Mouse (Mus musculus): ENCODE measurements around the gene Eci3.
"Not testable (repeated sequence)": the region's sequence is repeated elsewhere in the genome, so short reads cannot be mapped to it uniquely, and the experiment has no call there.

Gene Eci3

GRCm38 (mm10) chr13:34963511-34964397, at the start of gene Eci3:
Gene Eci3 (minus strand): TSS chr13:34963810.
- DNase-seq: peak; percentile 19

DNA sequence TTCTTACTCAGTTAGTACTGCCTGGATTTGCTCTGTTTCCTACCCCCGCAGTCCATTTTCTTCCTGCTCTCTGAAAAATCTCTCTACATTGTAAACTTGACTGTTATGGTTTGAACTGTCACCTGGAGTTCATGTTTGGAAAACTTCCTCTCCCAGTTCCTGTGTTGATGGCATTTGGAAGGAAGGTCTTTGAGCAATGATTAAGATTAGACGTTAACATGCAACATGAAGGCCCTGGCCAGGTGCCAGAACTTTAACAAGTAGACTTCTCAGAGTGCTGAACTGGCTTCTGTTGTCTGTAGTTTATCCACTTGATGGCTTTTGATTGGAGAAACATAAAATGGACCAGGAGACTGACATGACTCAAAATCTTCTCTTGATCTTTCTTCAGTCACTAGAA, 32.3 kb upstream of the Eci3 start:
- no peak for DNase-seq

DNA sequence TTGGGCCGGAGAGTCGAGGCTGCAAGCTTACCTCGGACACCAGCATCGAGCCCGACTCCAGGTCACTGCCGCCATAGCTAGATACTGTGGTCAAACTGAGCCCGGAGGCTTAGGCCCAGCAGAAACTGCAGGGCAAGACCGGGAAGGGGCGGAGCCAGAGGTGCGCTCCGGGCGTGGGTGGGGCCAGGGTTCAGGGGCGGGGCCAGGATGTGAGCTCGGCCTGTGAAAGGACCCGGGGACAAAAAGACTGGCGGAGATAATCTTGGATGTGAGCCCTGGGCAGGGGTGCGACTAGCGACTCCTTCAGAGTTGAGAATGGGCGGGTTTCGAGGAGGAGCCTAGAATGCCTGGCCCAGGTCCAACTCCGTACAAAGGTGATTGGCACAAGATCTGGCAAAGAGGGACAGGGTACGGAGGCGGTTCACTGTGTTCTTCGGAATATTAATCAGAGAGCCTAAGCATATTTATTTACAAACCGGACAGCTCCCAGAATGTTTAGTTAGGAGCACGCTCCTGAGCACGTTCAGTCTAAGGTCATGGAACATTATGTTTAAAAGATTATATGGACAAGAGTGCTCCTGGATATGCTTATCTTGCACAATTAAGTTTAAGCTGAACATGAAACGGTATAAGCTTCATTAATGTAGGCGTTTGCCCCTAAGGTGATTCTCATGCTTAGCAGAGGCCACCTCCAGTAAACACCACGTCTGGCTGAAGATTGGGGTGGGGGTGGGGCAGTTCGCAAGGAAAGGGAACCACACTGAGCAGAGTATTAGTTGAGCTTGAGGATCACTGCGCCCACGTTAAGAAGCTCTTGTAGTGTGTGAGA, 30.6 kb upstream of the Eci3 start:
- peak; percentile 98 for DNase-seq

GRCm38 (mm10) chr13:34993595-34993982, 30.0 kb upstream of the Eci3 start:
- peak; percentile 69 for DNase-seq

DNA sequence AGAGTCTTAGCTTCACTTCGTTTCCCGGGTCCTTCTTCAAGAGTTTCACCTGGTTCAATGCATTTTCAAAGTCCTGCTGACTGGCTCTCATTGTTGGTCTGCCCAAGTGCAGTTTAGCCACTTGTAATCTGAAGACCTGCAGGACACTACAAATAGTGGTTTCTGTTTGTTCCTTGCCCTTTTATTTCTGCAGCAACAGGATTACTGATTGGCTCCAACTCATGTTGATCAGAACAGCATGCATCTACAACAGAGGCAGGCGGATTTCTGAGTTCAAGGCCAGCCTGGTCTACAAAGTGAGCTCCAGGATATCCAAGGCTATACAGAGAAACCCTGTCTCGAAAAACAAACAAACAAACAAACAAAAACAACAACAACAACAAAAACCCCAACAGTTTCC, 29.5 kb upstream of the Eci3 start:
- no peak for DNase-seq

GRCm38 (mm10) chr13:34991581-34992273, 28.1 kb upstream of the Eci3 start:
- DNase-seq: no peak

DNA sequence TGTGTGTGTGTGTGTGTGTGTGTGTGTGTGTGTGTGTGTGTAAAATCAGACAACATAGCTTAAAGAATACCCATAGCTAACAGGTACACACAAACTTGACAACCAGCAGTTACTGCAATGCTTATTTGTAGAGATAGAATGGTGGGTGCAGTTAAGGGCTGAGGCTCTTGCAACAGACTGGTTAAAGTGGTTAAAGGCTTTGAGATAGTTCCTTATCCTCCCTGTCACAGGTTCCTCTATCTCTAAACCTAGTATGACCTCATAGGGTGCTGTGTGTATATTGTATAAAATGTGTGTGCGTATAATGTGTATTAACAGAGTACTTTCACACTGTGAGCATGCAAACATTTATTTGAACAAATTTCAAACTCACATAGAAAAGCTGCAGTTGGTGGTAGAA, 19.9 kb upstream of the Eci3 start:
- DNase-seq: not testable (repeated sequence)

GRCm38 (mm10) chr13:34978635-34979034, 15.0 kb upstream of the Eci3 start:
- not testable (repeated sequence) for DNase-seq

- DNase-seq: no peak
These were observed 13.8 kb upstream of the Eci3 start for GRCm38 (mm10) chr13:34977410-34977809.

DNA sequence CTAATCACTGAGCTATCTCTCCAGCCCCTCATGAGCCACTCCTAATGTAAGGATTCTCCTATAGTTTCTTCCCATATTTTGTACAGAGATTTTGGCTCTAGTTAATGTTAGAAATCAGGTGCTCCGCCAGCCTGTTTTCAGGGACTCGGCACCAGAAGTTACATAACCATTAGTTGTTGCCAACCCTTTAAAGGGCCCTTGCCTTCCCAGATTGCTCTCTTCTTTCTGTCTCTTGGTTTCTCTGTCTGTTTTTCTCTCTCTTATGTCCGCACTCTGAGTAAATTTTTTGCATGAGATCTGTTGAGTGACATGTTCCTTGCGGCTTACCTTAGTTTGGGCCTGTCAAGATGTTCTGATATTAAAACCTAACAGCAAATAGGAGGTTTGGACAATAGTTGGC, 12.5 kb upstream of the Eci3 start:
- no peak for DNase-seq

GRCm38 (mm10) chr13:34973770-34974169, 10.2 kb upstream of the Eci3 start:
- DNase-seq: peak; percentile 25

- DNase-seq: no peak
These were observed 9.5 kb upstream of the Eci3 start for GRCm38 (mm10) chr13:34973149-34973548.

GRCm38 (mm10) chr13:34972456-34972855, 8.8 kb upstream of the Eci3 start:
- DNase-seq: not testable (repeated sequence)

- not testable (repeated sequence) for DNase-seq
These were observed 2.0 kb upstream of the Eci3 start for GRCm38 (mm10) chr13:34965647-34966046.

- DNase-seq: no peak
These were observed 1.3 kb upstream of the Eci3 start for GRCm38 (mm10) chr13:34964866-34965265.

- DNase-seq: peak; percentile 20
These were observed 809 bp upstream of the Eci3 start for GRCm38 (mm10) chr13:34964419-34964818.

GRCm38 (mm10) chr13:34960996-34961770, 2.4 kb downstream of the Eci3 start:
- no peak for DNase-seq

DNA sequence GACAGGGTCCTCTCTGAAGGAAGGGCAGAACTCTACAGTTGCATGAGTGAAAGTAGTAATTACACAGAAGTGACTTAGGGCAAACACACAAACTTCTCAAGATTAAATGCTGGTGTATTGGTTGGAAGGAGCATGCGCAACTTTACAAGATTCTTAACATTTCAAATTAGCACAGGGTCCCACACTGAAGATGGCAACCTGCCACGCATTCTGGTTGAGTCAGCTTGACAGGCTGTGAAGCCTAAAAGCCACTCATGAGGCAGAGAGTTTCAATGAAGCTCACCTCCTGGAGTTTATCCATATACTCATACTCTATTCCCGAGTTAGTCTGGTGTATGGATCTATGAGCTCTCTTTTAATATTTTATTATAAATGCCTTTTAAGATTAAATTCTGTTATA, 5.5 kb downstream of the Eci3 start:
- DNase-seq: not testable (repeated sequence)

GRCm38 (mm10) chr13:34956901-34957300, 6.7 kb downstream of the Eci3 start:
- DNase-seq: peak; percentile 42

DNA sequence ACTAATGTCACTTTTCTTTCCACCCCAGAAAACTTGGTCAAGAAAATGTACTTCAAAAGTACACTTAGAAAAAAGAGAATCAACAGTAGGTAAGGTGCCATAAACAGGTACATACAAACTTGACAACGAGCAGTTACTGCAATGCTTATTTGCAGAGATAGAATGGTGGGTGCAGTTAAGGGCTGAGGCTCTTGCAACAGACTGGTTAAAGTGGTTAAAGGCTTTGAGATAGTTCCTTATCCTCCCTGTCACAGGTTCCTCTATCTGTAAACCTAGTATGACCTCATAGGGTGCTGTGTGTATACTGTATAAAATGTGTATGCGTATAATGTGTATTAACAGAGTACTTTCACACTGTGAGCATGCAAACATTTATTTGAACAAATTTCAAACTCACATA, 12.2 kb downstream of the Eci3 start:
- DNase-seq: not testable (repeated sequence)

- no peak for DNase-seq
These were observed 21.2 kb downstream of the Eci3 start for GRCm38 (mm10) chr13:34942370-34942769.

DNA sequence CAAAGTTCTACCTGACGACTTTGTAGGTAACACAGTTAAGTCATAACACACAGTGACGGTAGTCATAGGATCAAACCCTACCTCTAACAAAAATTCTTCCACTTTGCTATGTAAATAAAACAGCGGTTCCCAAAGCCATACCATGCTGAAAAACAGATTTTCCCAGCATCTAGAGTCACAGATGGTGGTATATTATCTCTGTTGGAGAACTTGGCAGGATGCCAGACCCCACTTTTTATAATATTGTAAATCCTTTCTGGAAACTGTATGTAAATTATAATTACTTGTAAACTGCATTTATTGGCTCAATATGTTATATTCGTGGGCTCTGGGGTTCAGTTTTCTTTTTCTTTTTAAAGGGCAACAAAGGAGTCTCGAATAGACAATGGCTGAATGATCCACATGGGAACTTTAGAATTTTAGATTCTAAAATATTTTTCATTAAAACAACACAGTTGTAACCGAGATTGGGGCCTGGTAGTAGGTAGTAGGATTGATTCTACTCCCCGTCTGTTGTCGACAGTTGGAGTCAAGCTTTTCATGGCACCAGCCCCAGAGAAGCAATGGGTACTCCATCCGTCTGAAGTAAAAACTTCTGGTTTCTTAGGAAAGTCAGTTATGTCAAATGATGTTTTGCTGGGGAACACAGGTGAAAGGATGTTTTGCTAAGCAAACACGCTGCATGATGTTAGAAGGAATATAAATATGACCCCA, 28.5 kb downstream of the Eci3 start:
- no peak for DNase-seq
